Mouse (Mus musculus) CH12.LX (cell line): ENCODE results near the gene Acot13.

Experiments
- CTCF ChIP-seq, 2 experiments: IDR thresholded peaks in 1 of 2; conservative IDR thresholded peaks in 1 of 2; 2 replicates each; pipeline ENCODE4 v1.5.1; 2011 to 2012; ENCODE audit warnings: low read depth in 2 of 2, low read length in 2 of 2, improper control_type of control experiment in 1 of 2, inconsistent platforms in 1 of 2, mild to moderate bottlenecking in 1 of 2, moderate library complexity in 1 of 2
- GABPA ChIP-seq: IDR thresholded peaks from 2 replicates; pipeline ENCODE4 v1.6.1; 2012; ENCODE audit warnings: low read depth, low read length, improper control_type of control experiment, inconsistent platforms; ENCODE audit not compliant: insufficient replicate concordance
- MAX ChIP-seq: IDR thresholded peaks from 2 replicates; pipeline ENCODE4 v1.6.1; 2011; ENCODE audit warnings: low read length, improper control_type of control experiment
- MEF2A ChIP-seq: IDR thresholded peaks from 2 replicates; pipeline ENCODE4 v1.6.1; 2014; ENCODE audit warnings: low read depth, mild to moderate bottlenecking, inconsistent platforms, low read length, improper control_type of control experiment, borderline replicate concordance
- MXI1 ChIP-seq: IDR thresholded peaks from 2 replicates; pipeline ENCODE4 v1.6.1; 2011; ENCODE audit warnings: mild to moderate bottlenecking, low read depth, low read length, improper control_type of control experiment
- NELFE ChIP-seq: IDR thresholded peaks from 2 replicates; pipeline ENCODE4 v1.6.1; 2011; ENCODE audit warnings: low read depth, low read length, improper control_type of control experiment
- POLR2A ChIP-seq: IDR thresholded peaks from 2 replicates; pipeline ENCODE4 v1.6.1; 2011; ENCODE audit warnings: low read depth, mild to moderate bottlenecking, improper control_type of control experiment, low read length
- POLR2AphosphoS2 ChIP-seq: IDR thresholded peaks from 2 replicates; pipeline ENCODE4 v1.6.1; 2011; ENCODE audit warnings: low read depth, low read length, improper control_type of control experiment
- RCOR1 ChIP-seq: conservative IDR thresholded peaks from 2 replicates; pipeline ENCODE4 v1.6.1; 2012; ENCODE audit warnings: low read depth, mild to moderate bottlenecking, inconsistent platforms, low read length, improper control_type of control experiment
- SMC3 ChIP-seq: IDR thresholded peaks from 2 replicates; pipeline ENCODE4 v1.6.1; 2011; ENCODE audit warnings: low read depth, low read length, improper control_type of control experiment
- ZC3H11A ChIP-seq: IDR thresholded peaks from 2 replicates; pipeline ENCODE4 v1.6.1; 2012; ENCODE audit warnings: low read depth, mild to moderate bottlenecking, inconsistent platforms, low read length, improper control_type of control experiment
- ZNF384 ChIP-seq: IDR thresholded peaks from 2 replicates; pipeline ENCODE4 v1.6.1; 2012; ENCODE audit warnings: low read depth, low read length, improper control_type of control experiment, inconsistent platforms

GRCm38 (mm10) chr13:24832131-24832810 is 931 bp upstream of the Acot13 start:
- TF ChIP-seq SMC3, result no peak
- no peak; the same call in 1 of the 2 replicates for TF ChIP-seq MAX
- TF ChIP-seq ZC3H11A, result no peak
- TF ChIP-seq GABPA, result no peak
- no peak for TF ChIP-seq MXI1
- TF ChIP-seq MEF2A, result no peak
- TF ChIP-seq NELFE, result no peak
- no peak for TF ChIP-seq POLR2A
- TF ChIP-seq CTCF (conservative IDR thresholded peaks at IDR 0.05 in 1 of 2, IDR thresholded peaks at IDR 0.05 in 1 of 2; ENCODE audit: low read depth in 2 of 2, low read length in 2 of 2), result no peak
- TF ChIP-seq ZNF384, result no peak
- no peak for TF ChIP-seq RCOR1
- TF ChIP-seq POLR2AphosphoS2, result no peak
